Mouse (Mus musculus): ENCODE measurements around the gene Olfr12. TPM values are rescaled to one million over a fixed set of nuclear protein-coding genes. Genes with fewer than 3 reads are reported as not detected.

Olfr12 gene
- polyA plus RNA-seq, 1 experiment, result not detected

DNA sequence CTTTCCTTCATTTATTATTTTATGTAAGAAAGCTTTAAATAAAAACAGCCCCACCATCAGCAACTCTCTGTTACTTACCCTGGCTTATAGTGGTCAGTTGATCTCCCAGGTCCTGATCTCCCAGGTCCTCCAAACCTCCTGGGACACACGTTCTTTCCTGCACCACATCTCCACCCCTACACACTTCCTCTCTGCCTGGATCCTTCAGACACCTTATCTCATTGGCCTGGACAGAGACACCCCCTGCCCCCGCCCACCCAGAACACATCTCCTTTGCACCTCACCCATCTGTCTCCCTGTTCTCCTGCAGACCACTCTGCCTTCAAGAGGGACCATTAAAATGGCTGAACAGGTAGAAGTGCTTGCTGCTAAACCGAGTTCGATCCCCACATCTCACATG, 29.4 kb downstream of the Olfr12 start:
- H3K27me3 ChIP-seq (ENCODE audit: control insufficient read depth, insufficient read depth, insufficient read length), result no peaks in the 10 kb centered on the region
- no peak overlapping the region for H3ac ChIP-seq (ENCODE audit: control insufficient read depth, insufficient read length, low read depth)
- H3K4me3 ChIP-seq (ENCODE audit: insufficient read depth, poor library complexity, severe bottlenecking), result no peak overlapping the region
- H3K36me3 ChIP-seq (ENCODE audit: control insufficient read depth, insufficient read depth), result no peaks in the 10 kb centered on the region
- H3K79me2 ChIP-seq (ENCODE audit: control insufficient read depth, insufficient read depth), result no peaks in the 10 kb centered on the region
- no peaks in the 10 kb centered on the region for H3K79me3 ChIP-seq (ENCODE audit: low read depth)
- TF ChIP-seq MYOG (IDR thresholded peaks at IDR 0.05; ENCODE audit: control insufficient read depth, extremely low read depth, insufficient read length) (no peak), USF1 (IDR thresholded peaks at IDR 0.05; ENCODE audit: low read depth) (no peak), MAX (IDR thresholded peaks at IDR 0.05) (no peak), CEBPB (IDR thresholded peaks at IDR 0.05; ENCODE audit: low read depth) (no peak), CTCF (IDR thresholded peaks at IDR 0.05; ENCODE audit: control insufficient read depth, insufficient read depth, insufficient read length) (no peak), MYOD1 (IDR thresholded peaks at IDR 0.05; ENCODE audit: control insufficient read depth, insufficient read length, low read depth) (no peak), FOSL1 (IDR thresholded peaks at IDR 0.05; ENCODE audit: insufficient read depth, low read length, poor library complexity, severe bottlenecking) (no peak)

GRCm38 (mm10) chr1:92647752-92648151, 30.2 kb downstream of the Olfr12 start:
- Histone ChIP-seq H3ac (ENCODE audit: control insufficient read depth, insufficient read length, low read depth) (no peak overlapping the region), H3K27me3 (ENCODE audit: control insufficient read depth, insufficient read depth, insufficient read length) (no peaks in the 10 kb centered on the region), H3K79me3 (ENCODE audit: low read depth) (no peaks in the 10 kb centered on the region), H3K79me2 (ENCODE audit: control insufficient read depth, insufficient read depth) (no peaks in the 10 kb centered on the region), H3K4me3 (ENCODE audit: insufficient read depth, poor library complexity, severe bottlenecking) (no peak overlapping the region), H3K36me3 (ENCODE audit: control insufficient read depth, insufficient read depth) (no peaks in the 10 kb centered on the region)
- TF ChIP-seq CTCF (IDR thresholded peaks at IDR 0.05; ENCODE audit: control insufficient read depth, insufficient read depth, insufficient read length), result peak; percentile 81
- TF ChIP-seq FOSL1 (IDR thresholded peaks at IDR 0.05; ENCODE audit: insufficient read depth, low read length, poor library complexity, severe bottlenecking), result peak; percentile 49
- TF ChIP-seq CEBPB (IDR thresholded peaks at IDR 0.05; ENCODE audit: low read depth), result no peak

DNA sequence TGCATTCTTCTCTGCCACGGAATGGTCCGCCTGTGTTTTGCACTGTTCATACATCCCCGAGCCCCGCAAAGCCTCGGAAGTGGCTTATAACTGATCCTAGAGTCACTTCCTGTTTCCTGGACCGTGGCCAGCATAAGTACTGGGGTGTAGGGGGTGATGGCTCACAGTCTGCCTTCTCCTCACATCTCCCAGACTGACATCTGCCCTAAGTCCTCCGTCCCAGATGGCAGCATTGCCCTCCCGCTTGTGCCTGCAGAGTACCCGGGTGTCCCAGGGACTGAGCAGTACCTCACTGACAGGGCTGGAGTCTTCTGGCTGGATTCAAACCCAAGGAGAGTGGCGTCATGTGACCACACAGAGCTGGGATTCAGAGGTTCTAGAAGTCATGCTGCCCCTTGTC, 30.6 kb downstream of the Olfr12 start:
- Histone ChIP-seq H3K36me3 (ENCODE audit: control insufficient read depth, insufficient read depth) (no peaks in the 10 kb centered on the region), H3K79me3 (ENCODE audit: low read depth) (no peaks in the 10 kb centered on the region), H3K79me2 (ENCODE audit: control insufficient read depth, insufficient read depth) (no peaks in the 10 kb centered on the region), H3K27me3 (ENCODE audit: control insufficient read depth, insufficient read depth, insufficient read length) (no peaks in the 10 kb centered on the region), H3K4me3 (ENCODE audit: insufficient read depth, poor library complexity, severe bottlenecking) (no peak overlapping the region), H3ac (ENCODE audit: control insufficient read depth, insufficient read length, low read depth) (no peak overlapping the region)
- TF ChIP-seq MAX (IDR thresholded peaks at IDR 0.05) (no peak), USF1 (IDR thresholded peaks at IDR 0.05; ENCODE audit: low read depth) (peak; percentile 67)

- no peak for TF ChIP-seq USF1 (IDR thresholded peaks at IDR 0.05; ENCODE audit: low read depth)
- no peak for TF ChIP-seq CEBPB (IDR thresholded peaks at IDR 0.05; ENCODE audit: low read depth)
- no peak for TF ChIP-seq MAX (IDR thresholded peaks at IDR 0.05)
- peak; percentile 74 for TF ChIP-seq CTCF (IDR thresholded peaks at IDR 0.05; ENCODE audit: control insufficient read depth, insufficient read depth, insufficient read length)
- Histone ChIP-seq H3K36me3 (ENCODE audit: control insufficient read depth, insufficient read depth) (no peaks in the 10 kb centered on the region), H3ac (ENCODE audit: control insufficient read depth, insufficient read length, low read depth) (no peak within 1 kb of the TSS), H3K4me3 (ENCODE audit: insufficient read depth, poor library complexity, severe bottlenecking) (no peak within 1 kb of the TSS), H3K79me3 (ENCODE audit: low read depth) (no peaks in the 10 kb centered on the region), H3K27me3 (ENCODE audit: control insufficient read depth, insufficient read depth, insufficient read length) (no peaks in the 10 kb centered on the region), H3K79me2 (ENCODE audit: control insufficient read depth, insufficient read depth) (no peaks in the 10 kb centered on the region)
Observed at GRCm38 (mm10) chr1:92648673-92649072, 31.1 kb downstream of the Olfr12 start, which contains the start of gene Otos. TSS of gene Otos (minus strand) at chr1:92648841.

- H3K36me3 ChIP-seq (ENCODE audit: control insufficient read depth, insufficient read depth), result no peaks in the 10 kb centered on the region
Observed at GRCm38 (mm10) chr1:92651467-92651866, 33.9 kb downstream of the Olfr12 start.

DNA sequence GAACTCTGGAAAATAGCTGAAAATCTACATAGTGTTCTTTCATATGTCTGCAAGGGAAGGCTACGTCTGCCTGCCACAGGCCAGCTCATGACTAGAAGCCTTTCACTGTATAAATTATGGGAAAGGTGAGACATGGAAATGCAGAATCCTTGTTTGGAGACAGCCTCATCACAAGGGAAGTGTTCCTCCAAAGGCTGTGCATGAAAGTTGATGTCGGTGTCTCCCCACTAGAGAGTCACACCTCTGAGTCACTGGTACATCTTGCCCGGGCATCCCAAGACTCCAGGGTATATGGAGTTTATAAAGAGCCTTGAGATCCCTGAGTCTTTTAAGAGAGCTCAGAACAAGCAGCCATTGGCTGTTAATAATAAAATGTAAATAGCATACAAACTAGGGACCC, 35.6 kb downstream of the Olfr12 start:
- no peaks in the 10 kb centered on the region for H3K79me3 ChIP-seq (ENCODE audit: low read depth)
- no peak overlapping the region for H3ac ChIP-seq (ENCODE audit: control insufficient read depth, insufficient read length, low read depth)
- H3K36me3 ChIP-seq (ENCODE audit: control insufficient read depth, insufficient read depth), result no peaks in the 10 kb centered on the region
- no peaks in the 10 kb centered on the region for H3K27me3 ChIP-seq (ENCODE audit: control insufficient read depth, insufficient read depth, insufficient read length)
- no peaks in the 10 kb centered on the region for H3K79me2 ChIP-seq (ENCODE audit: control insufficient read depth, insufficient read depth)
- no peak overlapping the region for H3K4me3 ChIP-seq (ENCODE audit: insufficient read depth, poor library complexity, severe bottlenecking)
- TF ChIP-seq MAX (IDR thresholded peaks at IDR 0.05), result no peak
- TF ChIP-seq MYOD1 (IDR thresholded peaks at IDR 0.05; ENCODE audit: control insufficient read depth, insufficient read length, low read depth), result no peak
- no peak for TF ChIP-seq CEBPB (IDR thresholded peaks at IDR 0.05; ENCODE audit: low read depth)
- no peak for TF ChIP-seq FOSL1 (IDR thresholded peaks at IDR 0.05; ENCODE audit: insufficient read depth, low read length, poor library complexity, severe bottlenecking)

More at GRCm38 (mm10) chr1:92651467-92651866, 33.9 kb downstream of the Olfr12 start:
- H3K79me2 ChIP-seq (ENCODE audit: control insufficient read depth, insufficient read depth), result no peaks in the 10 kb centered on the region
- H3ac ChIP-seq (ENCODE audit: control insufficient read depth, insufficient read length, low read depth), result no peak overlapping the region
- no peaks in the 10 kb centered on the region for H3K27me3 ChIP-seq (ENCODE audit: control insufficient read depth, insufficient read depth, insufficient read length)
- no peak overlapping the region for H3K4me3 ChIP-seq (ENCODE audit: insufficient read depth, poor library complexity, severe bottlenecking)
- TF ChIP-seq MYOG (IDR thresholded peaks at IDR 0.05; ENCODE audit: control insufficient read depth, extremely low read depth, insufficient read length), result no peak
- TF ChIP-seq CTCF (IDR thresholded peaks at IDR 0.05; ENCODE audit: control insufficient read depth, insufficient read depth, insufficient read length), result no peak
- no peak for TF ChIP-seq FOSL1 (IDR thresholded peaks at IDR 0.05; ENCODE audit: insufficient read depth, low read length, poor library complexity, severe bottlenecking)
- no peak for TF ChIP-seq MAX (IDR thresholded peaks at IDR 0.05)
- no peak for TF ChIP-seq CEBPB (IDR thresholded peaks at IDR 0.05; ENCODE audit: low read depth)
- no peak for TF ChIP-seq MYOD1 (IDR thresholded peaks at IDR 0.05; ENCODE audit: control insufficient read depth, insufficient read length, low read depth)
- no peak for TF ChIP-seq USF1 (IDR thresholded peaks at IDR 0.05; ENCODE audit: low read depth)
- H3K79me3 ChIP-seq (ENCODE audit: low read depth), result no peaks in the 10 kb centered on the region
